Mouse (Mus musculus) activated CD4-positive, CD25-positive, alpha-beta regulatory T cell (primary cell): ENCODE results near the gene Rnf19b. TPM values are rescaled to one million over a fixed set of nuclear protein-coding genes. Genes with fewer than 3 reads are reported as not detected.

Experiments
- polyA plus RNA-seq, 2 experiments: library from polyadenylated mRNA; unstranded; fragments of 100-300 nt; shearing (Covaris generic); gene quantifications; one replicate each; pipeline ENCODE4 v1.2.1; 2017

Gene Rnf19b
- 10 to 100 TPM; 65.4 to 68.8 TPM for polyA plus RNA-seq

GRCm38 (mm10) chr4:129058207-129059092 lies at the start of gene Rnf19b:
Gene Rnf19b (plus strand): TSS chr4:129058271.

GRCm38 (mm10) chr4:129105356-129105755 lies 47.3 kb downstream of the Rnf19b start, which contains the start of gene Tmem54:
Gene Tmem54 (plus strand): TSS chr4:129105548.

GRCm38 (mm10) chr4:129121569-129122086 lies 63.6 kb downstream of the Rnf19b start, which contains the start of gene Hpca:
Gene Hpca (minus strand): TSS chr4:129122036.

Other genes with a start within 250 kb of the Rnf19b start
- 10 to 100 TPM in 1 of 2 experiments, 1 to 10 TPM in 1; 9.3 to 14.9 TPM for gene Trim62, start 174.7 kb upstream of the Rnf19b start, polyA plus RNA-seq
- gene Azin2, start 95.8 kb upstream of the Rnf19b start, polyA plus RNA-seq: 1 to 10 TPM in 1 of 2 experiments, under 1 TPM in 1; 0.79 to 1.9 TPM
- 100 to 1,000 TPM; 139 to 163 TPM for gene Ak2, start 66.3 kb upstream of the Rnf19b start, polyA plus RNA-seq
- gene Tmem54, start 47.3 kb downstream of the Rnf19b start, polyA plus RNA-seq: not detected
- gene Hpca, start 63.8 kb downstream of the Rnf19b start, polyA plus RNA-seq: not detected
- under 1 TPM in 1 of 2 experiments, not detected in 1; 0.32 TPM for gene Fndc5, start 78.7 kb downstream of the Rnf19b start, polyA plus RNA-seq
- 10 to 100 TPM; 13.8 to 18.0 TPM for gene S100pbp, start 131.5 kb downstream of the Rnf19b start, polyA plus RNA-seq
- gene Yars, start 131.5 kb downstream of the Rnf19b start, polyA plus RNA-seq: 10 to 100 TPM; 43.2 to 46.1 TPM
- 1 to 10 TPM; 1.0 to 1.5 TPM for gene C77080, start 203.1 kb downstream of the Rnf19b start, polyA plus RNA-seq
- gene Sync, start 229.3 kb downstream of the Rnf19b start, polyA plus RNA-seq: under 1 TPM; 0.11 to 0.37 TPM